Mouse (Mus musculus): Measurements from ENCODE around the gene Elovl5. TPM values are rescaled to one million over a fixed set of nuclear protein-coding genes. Genes with fewer than 3 reads are reported as not detected.

Elovl5 gene
- polyA plus RNA-seq, 1 experiment from 2014 or later = 98.2 TPM

GRCm38 (mm10) chr9:77958327-77958726, 41.2 kb downstream of the Elovl5 start:
- Histone ChIP-seq H3K9ac (ENCODE audit: low read length) (no peak overlapping the region), H3K4me3 (ENCODE audit: low read depth, low read length) (no peak overlapping the region), H3K4me1 (ENCODE audit: control insufficient read depth, insufficient read depth, low read length) (no peaks in the 10 kb centered on the region), H3K9me3 (ENCODE audit: control insufficient read depth, low read length) (no peaks in the 10 kb centered on the region), H3K4me2 (no peak overlapping the region), H3K36me3 (ENCODE audit: control insufficient read depth, insufficient read depth, low read length) (no peaks in the 10 kb centered on the region), H3K27ac (ENCODE audit: low read depth, low read length) (no peak overlapping the region), H3K27me3 (ENCODE audit: control insufficient read depth, insufficient read depth, low read length) (no peaks in the 10 kb centered on the region)
- WGBS = 89% methylated on average over 7 of the region's 7 CpGs
- ATAC-seq (ENCODE audit: low FRiP score) (no peak), DNase-seq (ENCODE audit: low spot score, missing footprints) (no peak)

- DNase-seq (ENCODE audit: low spot score, missing footprints) (no peak), ATAC-seq (ENCODE audit: low FRiP score) (no peak)
- Histone ChIP-seq H3K36me3 (ENCODE audit: control insufficient read depth, insufficient read depth, low read length) (no peaks in the 10 kb centered on the region), H3K27ac (ENCODE audit: low read depth, low read length) (no peak overlapping the region), H3K4me3 (ENCODE audit: low read depth, low read length) (no peak overlapping the region), H3K4me2 (no peak overlapping the region), H3K9ac (ENCODE audit: low read length) (no peak overlapping the region), H3K27me3 (ENCODE audit: control insufficient read depth, insufficient read depth, low read length) (no peaks in the 10 kb centered on the region), H3K9me3 (ENCODE audit: control insufficient read depth, low read length) (no peaks in the 10 kb centered on the region), H3K4me1 (ENCODE audit: control insufficient read depth, insufficient read depth, low read length) (peaks cover 11% of the 10 kb centered on the region)
- 91% methylated on average over 12 of the region's 12 CpGs for WGBS
Observed at GRCm38 (mm10) chr9:77959759-77960158, 42.6 kb downstream of the Elovl5 start.

GRCm38 (mm10) chr9:77961350-77961749, 44.2 kb downstream of the Elovl5 start:
- ATAC-seq (ENCODE audit: low FRiP score) (no peak), DNase-seq (ENCODE audit: low spot score, missing footprints) (no peak)
- H3K9me3 ChIP-seq (ENCODE audit: control insufficient read depth, low read length) = no peaks in the 10 kb centered on the region
- no peaks in the 10 kb centered on the region for H3K36me3 ChIP-seq (ENCODE audit: control insufficient read depth, insufficient read depth, low read length)
- 91% methylated on average over 6 of the region's 6 CpGs for WGBS
- H3K4me2 ChIP-seq = no peak overlapping the region
- no peak overlapping the region for H3K4me3 ChIP-seq (ENCODE audit: low read depth, low read length)
- peaks cover 17% of the 10 kb centered on the region for H3K4me1 ChIP-seq (ENCODE audit: control insufficient read depth, insufficient read depth, low read length)
- no peaks in the 10 kb centered on the region for H3K27me3 ChIP-seq (ENCODE audit: control insufficient read depth, insufficient read depth, low read length)
- no peak overlapping the region for H3K9ac ChIP-seq (ENCODE audit: low read length)
- H3K27ac ChIP-seq (ENCODE audit: low read depth, low read length) = no peak overlapping the region

- Histone ChIP-seq H3K27me3 (ENCODE audit: control insufficient read depth, insufficient read depth, low read length) (no peaks in the 10 kb centered on the region), H3K9me3 (ENCODE audit: control insufficient read depth, low read length) (no peaks in the 10 kb centered on the region), H3K27ac (ENCODE audit: low read depth, low read length) (peak overlapping the region; percentile 68), H3K4me3 (ENCODE audit: low read depth, low read length) (no peak overlapping the region), H3K36me3 (ENCODE audit: control insufficient read depth, insufficient read depth, low read length) (no peaks in the 10 kb centered on the region), H3K9ac (ENCODE audit: low read length) (0 out of 2 replicates have a peak overlapping the region, but pooled peaks have one; percentile 2), H3K4me2 (no peak overlapping the region), H3K4me1 (ENCODE audit: control insufficient read depth, insufficient read depth, low read length) (peaks cover 17% of the 10 kb centered on the region)
- peak; percentile 90 for DNase-seq (ENCODE audit: low spot score, missing footprints)
- 23% methylated on average over 14 of the region's 14 CpGs for WGBS
- ATAC-seq (ENCODE audit: low FRiP score) = peak; percentile 89
Observed at GRCm38 (mm10) chr9:77964084-77964483, 46.9 kb downstream of the Elovl5 start.

DNA sequence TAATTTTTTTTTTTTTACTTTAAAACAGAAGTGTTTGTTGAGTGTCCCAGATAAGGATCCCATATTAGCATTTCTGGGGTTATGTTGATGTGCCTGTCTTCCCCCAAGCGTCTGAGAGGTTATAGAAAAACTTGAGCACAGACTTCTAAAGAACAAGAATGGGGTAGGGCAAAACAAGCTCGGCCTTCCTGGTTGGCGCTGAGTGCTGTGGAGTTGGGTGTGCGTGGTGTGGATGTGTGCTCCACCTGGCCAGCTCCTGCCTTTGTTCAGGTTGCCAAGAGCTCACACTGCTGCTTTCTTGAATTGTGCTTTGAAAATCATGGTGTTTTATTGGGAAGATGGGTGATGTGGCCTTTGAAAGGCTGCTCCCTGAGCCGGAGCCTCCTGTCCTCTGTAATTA, 48.1 kb downstream of the Elovl5 start:
- WGBS = 79% methylated on average over 5 of the region's 5 CpGs
- no peaks in the 10 kb centered on the region for H3K9me3 ChIP-seq (ENCODE audit: control insufficient read depth, low read length)
- ATAC-seq (ENCODE audit: low FRiP score) = no peak
- H3K27ac ChIP-seq (ENCODE audit: low read depth, low read length) = peak overlapping the region; percentile 22; the same call in 1 of the 2 replicates
- H3K27me3 ChIP-seq (ENCODE audit: control insufficient read depth, insufficient read depth, low read length) = no peaks in the 10 kb centered on the region
- no peak overlapping the region for H3K4me3 ChIP-seq (ENCODE audit: low read depth, low read length)
- no peak for DNase-seq (ENCODE audit: low spot score, missing footprints)
- peaks cover 17% of the 10 kb centered on the region for H3K4me1 ChIP-seq (ENCODE audit: control insufficient read depth, insufficient read depth, low read length)
- no peaks in the 10 kb centered on the region for H3K36me3 ChIP-seq (ENCODE audit: control insufficient read depth, insufficient read depth, low read length)
- no peak overlapping the region for H3K4me2 ChIP-seq
- H3K9ac ChIP-seq (ENCODE audit: low read length) = no peak overlapping the region

DNA sequence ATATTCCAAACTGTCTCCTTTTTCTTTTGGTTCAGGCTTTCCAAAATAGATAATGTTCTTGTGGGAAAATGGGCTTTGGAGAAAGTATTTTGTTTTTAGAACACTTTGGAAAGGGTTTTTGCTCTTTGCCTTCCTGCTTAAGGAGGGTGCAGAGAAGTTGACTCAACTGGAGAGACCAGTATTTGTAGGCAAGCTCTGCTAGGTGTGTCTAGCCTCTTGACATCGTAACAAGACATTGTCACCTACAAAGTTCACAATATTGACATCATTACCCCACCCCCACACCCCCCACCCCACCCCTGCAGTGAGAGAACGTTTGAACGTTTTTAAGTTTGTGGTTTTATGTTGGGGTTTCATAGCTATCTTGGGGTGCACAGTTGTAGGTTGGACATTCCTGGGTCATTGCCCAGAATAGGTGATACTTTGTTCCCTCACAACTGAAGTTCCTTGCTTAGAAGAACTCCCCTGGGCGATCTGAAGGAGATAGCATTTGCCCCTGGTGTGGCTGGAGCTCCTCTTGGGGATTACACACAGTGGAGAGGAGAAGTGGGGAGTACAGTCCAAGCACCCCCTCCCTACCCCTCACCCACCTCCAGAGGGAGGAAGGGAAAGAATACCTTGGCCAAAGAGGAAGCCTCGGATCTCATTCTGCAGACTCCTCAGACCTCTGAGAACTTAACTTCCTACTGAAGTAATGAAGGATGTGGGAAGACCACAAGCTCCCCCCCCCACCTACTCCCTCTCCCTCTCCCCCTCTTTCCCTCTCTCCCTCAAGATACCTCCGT, 48.8 kb downstream of the Elovl5 start:
- Histone ChIP-seq H3K27ac (ENCODE audit: low read depth, low read length) (no peak overlapping the region; the same call in 1 of the 2 replicates), H3K4me3 (ENCODE audit: low read depth, low read length) (no peak overlapping the region), H3K27me3 (ENCODE audit: control insufficient read depth, insufficient read depth, low read length) (no peaks in the 10 kb centered on the region), H3K4me1 (ENCODE audit: control insufficient read depth, insufficient read depth, low read length) (peaks cover 17% of the 10 kb centered on the region), H3K4me2 (no peak overlapping the region), H3K9me3 (ENCODE audit: control insufficient read depth, low read length) (no peaks in the 10 kb centered on the region), H3K9ac (ENCODE audit: low read length) (no peak overlapping the region), H3K36me3 (ENCODE audit: control insufficient read depth, insufficient read depth, low read length) (no peaks in the 10 kb centered on the region)
- DNase-seq (ENCODE audit: low spot score, missing footprints) (no peak), ATAC-seq (ENCODE audit: low FRiP score) (no peak)
- WGBS = 87% methylated on average over 6 of the region's 6 CpGs

- Histone ChIP-seq H3K27me3 (ENCODE audit: control insufficient read depth, insufficient read depth, low read length) (no peaks in the 10 kb centered on the region), H3K27ac (ENCODE audit: low read depth, low read length) (no peak overlapping the region), H3K4me2 (no peak overlapping the region), H3K36me3 (ENCODE audit: control insufficient read depth, insufficient read depth, low read length) (no peaks in the 10 kb centered on the region), H3K9me3 (ENCODE audit: control insufficient read depth, low read length) (no peaks in the 10 kb centered on the region), H3K4me1 (ENCODE audit: control insufficient read depth, insufficient read depth, low read length) (peaks cover 17% of the 10 kb centered on the region), H3K9ac (ENCODE audit: low read length) (no peak overlapping the region), H3K4me3 (ENCODE audit: low read depth, low read length) (no peak overlapping the region)
- DNase-seq (ENCODE audit: low spot score, missing footprints) (no peak), ATAC-seq (ENCODE audit: low FRiP score) (no peak)
- 92% methylated on average over 7 of the region's 7 CpGs for WGBS
Observed at GRCm38 (mm10) chr9:77966861-77967260, 49.7 kb downstream of the Elovl5 start.

DNA sequence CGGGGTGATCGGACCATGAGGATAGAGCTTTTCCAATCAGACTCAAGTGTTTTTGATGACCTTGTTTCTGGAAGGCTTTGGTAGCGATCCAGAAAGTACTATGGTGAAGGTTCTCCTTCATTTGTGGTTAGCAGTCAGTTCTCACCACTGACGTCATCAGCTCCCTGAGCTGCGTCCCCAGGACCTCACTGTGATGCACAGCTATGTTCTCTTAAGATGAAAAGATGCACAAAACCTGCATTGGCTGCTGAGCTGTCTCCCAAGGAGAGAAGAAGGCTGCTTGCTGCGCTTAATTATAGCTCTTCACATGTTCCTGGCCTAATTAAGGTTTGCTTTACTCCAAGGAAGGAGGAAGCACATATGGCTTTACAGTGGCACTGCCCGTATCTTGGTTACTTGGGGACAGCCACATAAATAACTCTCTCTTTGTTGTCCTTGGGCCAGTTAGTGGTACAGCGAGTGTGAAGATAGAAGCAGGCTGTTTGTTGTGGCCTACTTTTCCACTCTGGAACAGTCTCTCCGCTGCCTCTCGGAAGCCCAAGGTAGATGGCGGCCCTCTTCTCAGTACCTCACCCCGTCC, 50.5 kb downstream of the Elovl5 start:
- WGBS = 94% methylated on average over 12 of the region's 12 CpGs
- no peaks in the 10 kb centered on the region for H3K36me3 ChIP-seq (ENCODE audit: control insufficient read depth, insufficient read depth, low read length)
- ATAC-seq (ENCODE audit: low FRiP score) (no peak), DNase-seq (ENCODE audit: low spot score, missing footprints) (no peak)
- no peaks in the 10 kb centered on the region for H3K27me3 ChIP-seq (ENCODE audit: control insufficient read depth, insufficient read depth, low read length)
- no peak overlapping the region for H3K4me3 ChIP-seq (ENCODE audit: low read depth, low read length)
- no peak overlapping the region for H3K9ac ChIP-seq (ENCODE audit: low read length)
- H3K4me1 ChIP-seq (ENCODE audit: control insufficient read depth, insufficient read depth, low read length) = peaks cover 17% of the 10 kb centered on the region
- H3K4me2 ChIP-seq = no peak overlapping the region
- H3K27ac ChIP-seq (ENCODE audit: low read depth, low read length) = no peak overlapping the region
- no peaks in the 10 kb centered on the region for H3K9me3 ChIP-seq (ENCODE audit: control insufficient read depth, low read length)

GRCm38 (mm10) chr9:77969192-77969953, 52.2 kb downstream of the Elovl5 start:
- DNase-seq (ENCODE audit: low spot score, missing footprints) (no peak), ATAC-seq (ENCODE audit: low FRiP score) (no peak)
- Histone ChIP-seq H3K36me3 (ENCODE audit: control insufficient read depth, insufficient read depth, low read length) (no peaks in the 10 kb centered on the region), H3K9me3 (ENCODE audit: control insufficient read depth, low read length) (no peaks in the 10 kb centered on the region), H3K27ac (ENCODE audit: low read depth, low read length) (no peak overlapping the region), H3K4me2 (no peak overlapping the region), H3K4me3 (ENCODE audit: low read depth, low read length) (no peak overlapping the region), H3K4me1 (ENCODE audit: control insufficient read depth, insufficient read depth, low read length) (peaks cover 7% of the 10 kb centered on the region; the same call in 1 of the 2 replicates), H3K27me3 (ENCODE audit: control insufficient read depth, insufficient read depth, low read length) (no peaks in the 10 kb centered on the region), H3K9ac (ENCODE audit: low read length) (no peak overlapping the region)
- 94% methylated on average over 6 of the region's 6 CpGs for WGBS
